Mouse (Mus musculus) midbrain, embryonic 10.5 days (tissue): ENCODE data around the gene Myoz1. TPM values are rescaled to one million over a fixed set of nuclear protein-coding genes. Genes with fewer than 3 reads are reported as not detected.

Experiments used
- microRNA-seq: library from miRNA; unstranded; fragments of <30 nt; microRNA quantifications from one replicate; pipeline ENCODE4, GENCODE M21; 2017
- polyA plus RNA-seq: library from polyadenylated mRNA; unstranded; fragments of >200 nt; fragmentation: Nextera tagmentation; extraction: Ambion mirVana; gene quantifications from 2 replicates; pipeline ENCODE4 v1.2.1, GENCODE M21; 2016

The Myoz1 gene
- polyA plus RNA-seq, 1 experiment from 2014 or later, result not detected

Small RNA genes lying within 50 kb of the gene (microRNA-seq; reads per million reads assigned to microRNA genes)
- gene Mir6946, result not detected

Other genes with a start within 250 kb of the Myoz1 start
- gene Cfap70, start 204.3 kb downstream of the Myoz1 start, polyA plus RNA-seq, result 0.46 and 0.66 TPM in 2 replicates
- gene Anxa7, start 176.4 kb downstream of the Myoz1 start, polyA plus RNA-seq, result 11.8 and 15.5 TPM in 2 replicates
- 1.1 and 1.2 TPM in 2 replicates for gene Mss51, start 159.6 kb downstream of the Myoz1 start, polyA plus RNA-seq
- gene Ppp3cb, start 110.0 kb downstream of the Myoz1 start, polyA plus RNA-seq, result 40.9 and 48.8 TPM in 2 replicates
- gene Usp54, start 15.5 kb downstream of the Myoz1 start, polyA plus RNA-seq, result 14.2 and 14.3 TPM in 2 replicates
- gene Synpo2l, start 11.8 kb upstream of the Myoz1 start, polyA plus RNA-seq, result 0.07 and 0.11 TPM in 2 replicates
- gene Sec24c, start 17.8 kb upstream of the Myoz1 start, polyA plus RNA-seq, result 103 and 114 TPM in 2 replicates
- gene Fut11, start 38.4 kb upstream of the Myoz1 start, polyA plus RNA-seq, result 18.3 and 21.4 TPM in 2 replicates
- gene Chchd1, start 46.5 kb upstream of the Myoz1 start, polyA plus RNA-seq, result 242 and 277 TPM in 2 replicates
- 26.1 and 34.4 TPM in 2 replicates for gene Zswim8, start 51.0 kb upstream of the Myoz1 start, polyA plus RNA-seq
- gene Ndst2, start 78.0 kb upstream of the Myoz1 start, polyA plus RNA-seq, result 24.0 and 26.2 TPM in 2 replicates
- 41.8 and 42.8 TPM in 2 replicates for gene Camk2g, start 137.5 kb upstream of the Myoz1 start, polyA plus RNA-seq
- gene Plau, start 180.1 kb upstream of the Myoz1 start, polyA plus RNA-seq, result 0.49 and 0.70 TPM in 2 replicates